Mouse (Mus musculus) ES-E14 (cell line): ENCODE measurements around the gene Gm10228.

Source experiments
- CHD2 ChIP-seq: IDR thresholded peaks from 2 replicates; pipeline ENCODE4 v1.6.1; 2014; ENCODE audit warnings: mild to moderate bottlenecking, low read depth, low read length, inconsistent platforms
- HCFC1 ChIP-seq: IDR thresholded peaks from 2 replicates; pipeline ENCODE4 v1.6.1; 2012; ENCODE audit warnings: low read length, inconsistent platforms, borderline replicate concordance; ENCODE audit not compliant: insufficient read depth
- MAFK ChIP-seq: IDR thresholded peaks from 2 replicates; pipeline ENCODE4 v1.6.1; 2014; ENCODE audit warnings: mild to moderate bottlenecking, low read depth, low read length, inconsistent platforms; ENCODE audit not compliant: insufficient read depth
- ZC3H11A ChIP-seq: IDR thresholded peaks from 2 replicates; pipeline ENCODE4 v1.6.1; 2012; ENCODE audit warnings: low read depth, mild to moderate bottlenecking, inconsistent platforms, low read length, borderline replicate concordance
- ZNF384 ChIP-seq: IDR thresholded peaks from 2 replicates; pipeline ENCODE4 v1.6.1; 2012; ENCODE audit warnings: low read depth, low read length, inconsistent platforms

- TF ChIP-seq CHD2 (no peak), ZC3H11A (no peak), MAFK (no peak), ZNF384 (no peak), HCFC1 (no peak)
Measured at GRCm38 (mm10) chr16:89047783-89048182, 6.5 kb upstream of the Gm10228 start, which contains the start of gene Krtap6-5.
